Mouse (Mus musculus) heart, embryonic 16.5 days (tissue): ENCODE measurements around the gene Jph4. TPM values are rescaled to one million over a fixed set of nuclear protein-coding genes. Genes with fewer than 3 reads are reported as not detected.

Source experiments
- ATAC-seq: fragments of 200-750 bp; cut with Nextera tagmentation; replicated peaks from 2 replicates; pipeline ENCODE4 v1.8.0; 2017; ENCODE audit warnings: moderate number of reproducible peaks; ENCODE audit not compliant: insufficient read depth, low FRiP score; ENCODE audit errors: extremely low read depth
- H3K27ac ChIP-seq: fragments of 300-500 bp; sonication (generic); 2 replicates; pipeline ENCODE4 v1.5.1; 2014; ENCODE audit warnings: mild to moderate bottlenecking, low read length, control low read depth, moderate library complexity
- H3K27me3 ChIP-seq: fragments of 300-500 bp; sonication (generic); 2 replicates; pipeline ENCODE4 v1.6.1; 2014; ENCODE audit warnings: low read length, mixed read lengths; ENCODE audit not compliant: control insufficient read depth, insufficient read depth
- H3K36me3 ChIP-seq: fragments of 300-500 bp; sonication (generic); 2 replicates; pipeline ENCODE4 v1.6.1; 2014; ENCODE audit not compliant: control insufficient read depth, insufficient read depth
- H3K4me1 ChIP-seq: fragments of 300-500 bp; sonication (generic); 2 replicates; pipeline ENCODE4 v1.6.1; 2014; ENCODE audit warnings: low read length, mixed read lengths; ENCODE audit not compliant: control insufficient read depth, insufficient read depth
- H3K4me2 ChIP-seq: fragments of 300-500 bp; sonication (generic); 2 replicates; pipeline ENCODE4 v1.6.1; 2014; ENCODE audit warnings: low read depth, mild to moderate bottlenecking, control low read depth, low read length
- H3K4me3 ChIP-seq: fragments of 300-500 bp; sonication (generic); 2 replicates; pipeline ENCODE4 v1.5.1; 2014; ENCODE audit warnings: mild to moderate bottlenecking, control low read depth, low read length
- H3K9ac ChIP-seq: fragments of 300-500 bp; sonication (generic); 2 replicates; pipeline ENCODE4 v1.6.1; 2014; ENCODE audit warnings: low read length, control low read depth
- H3K9me3 ChIP-seq: fragments of 300-500 bp; sonication (generic); replicated peaks from 2 replicates; pipeline ENCODE4 v1.6.1; 2016; ENCODE audit warnings: low read length; ENCODE audit not compliant: control insufficient read depth
- WGBS: fragments of 180-500 bp; shearing (Covaris S2); extraction: QIAGEN DNeasy Blood & Tissue Kit; methylation state at CpG from one replicate; pipeline ENCODE4 v1.1.7; 2014; 5-methylcytosine and 5-hydroxymethylcytosine counted together
- polyA plus RNA-seq: library from polyadenylated mRNA; unstranded; fragments of >200 nt; fragmentation: Nextera tagmentation; extraction: Ambion mirVana; gene quantifications from 2 replicates; pipeline ENCODE4 v1.2.1, GENCODE M21; 2015

Gene Jph4
- polyA plus RNA-seq, 1 experiment from 2014 or later, result 0.25 TPM

DNA sequence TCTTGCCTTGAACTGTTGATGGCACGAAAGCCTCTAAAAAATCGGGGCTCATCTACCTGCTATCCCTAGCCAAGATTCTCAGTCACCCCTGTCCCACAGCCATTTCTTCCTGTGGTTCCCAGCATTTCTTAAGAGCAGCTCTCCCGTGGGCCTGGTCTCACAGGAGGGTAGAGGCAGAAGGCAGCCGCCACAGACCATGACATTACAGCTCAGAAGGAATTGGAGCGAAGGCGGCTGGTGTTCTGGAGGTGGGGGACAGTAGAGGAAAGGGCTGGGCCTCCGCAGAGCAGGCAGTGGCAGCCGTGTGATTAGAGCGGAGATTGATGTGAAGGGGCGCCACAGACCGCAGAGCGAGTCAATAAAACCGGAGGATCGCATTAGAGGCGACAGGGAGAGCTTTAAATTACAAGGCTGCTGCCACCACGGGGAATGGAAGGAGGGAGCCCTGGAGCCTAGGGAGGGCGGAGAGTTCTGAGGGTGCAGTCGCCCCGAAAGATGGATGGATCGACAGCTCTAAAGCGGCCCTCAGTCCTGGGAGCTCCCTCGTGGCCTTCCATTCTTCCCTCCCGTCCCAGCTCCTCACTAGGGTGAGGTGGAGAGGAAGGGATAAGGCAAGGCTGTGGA lies 38.3 kb downstream of the Jph4 start:
- Histone ChIP-seq H3K9me3 (no peaks in the 10 kb centered on the region), H3K4me3 (peak overlapping the region; percentile 9), H3K36me3 (no peaks in the 10 kb centered on the region), H3K27me3 (peaks cover 14% of the 10 kb centered on the region), H3K27ac (no peak overlapping the region), H3K9ac (peak overlapping the region; percentile 42), H3K4me2 (peak overlapping the region; percentile 49), H3K4me1 (peaks cover 15% of the 10 kb centered on the region)
- no peak for ATAC-seq
- WGBS, result 14% methylated on average over 23 of the region's 23 CpGs

GRCm38 (mm10) chr14:55077481-55078365 lies 39.0 kb downstream of the Jph4 start:
- no peak overlapping the region for H3K9ac ChIP-seq
- ATAC-seq, result no peak
- H3K4me1 ChIP-seq, result peaks cover 15% of the 10 kb centered on the region
- H3K27ac ChIP-seq, result no peak overlapping the region
- WGBS, result 28% methylated on average over 15 of the region's 15 CpGs
- no peaks in the 10 kb centered on the region for H3K36me3 ChIP-seq
- no peak overlapping the region for H3K4me3 ChIP-seq
- peaks cover 14% of the 10 kb centered on the region for H3K27me3 ChIP-seq
- H3K4me2 ChIP-seq, result no peak overlapping the region
- H3K9me3 ChIP-seq, result no peaks in the 10 kb centered on the region

- no peak overlapping the region for H3K4me2 ChIP-seq
- H3K4me1 ChIP-seq, result peaks cover 15% of the 10 kb centered on the region
- H3K9ac ChIP-seq, result no peak overlapping the region
- no peaks in the 10 kb centered on the region for H3K36me3 ChIP-seq
- peaks cover 14% of the 10 kb centered on the region for H3K27me3 ChIP-seq
- no peak overlapping the region for H3K4me3 ChIP-seq
- 52% methylated on average over 3 of the region's 3 CpGs for WGBS
- no peak overlapping the region for H3K27ac ChIP-seq
- H3K9me3 ChIP-seq, result no peaks in the 10 kb centered on the region
- no peak for ATAC-seq
Measured at GRCm38 (mm10) chr14:55076956-55077355, 39.8 kb downstream of the Jph4 start.

- Histone ChIP-seq H3K36me3 (no peaks in the 10 kb centered on the region), H3K4me2 (no peak overlapping the region), H3K27me3 (peaks cover 14% of the 10 kb centered on the region), H3K4me1 (peaks cover 15% of the 10 kb centered on the region), H3K9ac (no peak overlapping the region), H3K9me3 (no peaks in the 10 kb centered on the region), H3K4me3 (no peak overlapping the region), H3K27ac (no peak overlapping the region)
- no peak for ATAC-seq
- WGBS, result 35% methylated on average over 6 of the region's 6 CpGs
Measured at GRCm38 (mm10) chr14:55076224-55076623, 40.5 kb downstream of the Jph4 start.

DNA sequence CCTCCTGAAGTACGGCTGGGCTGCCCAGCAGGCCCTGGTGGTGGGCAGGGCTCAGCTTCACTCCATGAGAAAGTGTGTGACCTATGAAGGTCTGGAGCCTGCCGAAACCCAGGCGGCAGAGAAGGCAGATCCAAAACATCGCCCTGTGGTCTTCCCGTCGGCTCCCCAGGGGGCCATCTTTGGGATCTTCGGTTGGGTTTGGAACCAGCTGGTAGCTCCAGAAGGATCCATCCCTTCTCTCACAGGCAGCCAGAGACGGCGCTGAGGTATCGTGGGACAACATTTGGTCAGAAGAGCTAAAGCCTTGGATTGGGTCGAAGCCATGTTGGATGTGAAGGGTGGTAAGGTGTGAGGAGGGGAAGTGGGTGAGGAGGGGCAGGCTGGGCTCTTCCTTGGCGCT lies 42.3 kb downstream of the Jph4 start:
- H3K27ac ChIP-seq, result no peak overlapping the region
- 90% methylated on average over 12 of the region's 12 CpGs for WGBS
- no peaks in the 10 kb centered on the region for H3K36me3 ChIP-seq
- peaks cover 14% of the 10 kb centered on the region for H3K4me1 ChIP-seq
- no peak overlapping the region for H3K9ac ChIP-seq
- peaks cover 14% of the 10 kb centered on the region for H3K27me3 ChIP-seq
- H3K9me3 ChIP-seq, result no peaks in the 10 kb centered on the region
- no peak overlapping the region for H3K4me2 ChIP-seq
- no peak for ATAC-seq
- H3K4me3 ChIP-seq, result no peak overlapping the region

GRCm38 (mm10) chr14:55071756-55072155 lies 45.0 kb downstream of the Jph4 start:
- Histone ChIP-seq H3K4me2 (0 out of 2 replicates have a peak overlapping the region, but pooled peaks have one; percentile 31), H3K9ac (no peak overlapping the region)
- ATAC-seq, result no peak

GRCm38 (mm10) chr14:55066042-55066441 lies 50.7 kb downstream of the Jph4 start:
- 87% methylated on average over 8 of the region's 8 CpGs for WGBS
- ATAC-seq, result no peak
- H3K9ac ChIP-seq, result no peak overlapping the region
- no peak overlapping the region for H3K4me3 ChIP-seq
- H3K4me2 ChIP-seq, result no peak overlapping the region
- H3K27ac ChIP-seq, result no peak overlapping the region
- no peaks in the 10 kb centered on the region for H3K36me3 ChIP-seq
- no peaks in the 10 kb centered on the region for H3K9me3 ChIP-seq
- peaks cover 3% of the 10 kb centered on the region; the same call in 1 of the 2 replicates for H3K27me3 ChIP-seq
- peaks cover 8% of the 10 kb centered on the region for H3K4me1 ChIP-seq

More at GRCm38 (mm10) chr14:55071756-55072155, 45.0 kb downstream of the Jph4 start:
- no peaks in the 10 kb centered on the region for H3K27me3 ChIP-seq
- no peaks in the 10 kb centered on the region for H3K36me3 ChIP-seq
- H3K27ac ChIP-seq, result no peak overlapping the region
- peaks cover 2% of the 10 kb centered on the region for H3K4me1 ChIP-seq
- no peak overlapping the region for H3K4me3 ChIP-seq
- 29% methylated on average over 19 of the region's 19 CpGs for WGBS
- H3K9me3 ChIP-seq, result no peaks in the 10 kb centered on the region

- ATAC-seq, result no peak
- H3K4me3 ChIP-seq, result no peak overlapping the region
- H3K4me2 ChIP-seq, result no peak overlapping the region
- H3K9ac ChIP-seq, result no peak overlapping the region
- no peak overlapping the region for H3K27ac ChIP-seq
- no peaks in the 10 kb centered on the region for H3K36me3 ChIP-seq
- no peaks in the 10 kb centered on the region for H3K9me3 ChIP-seq
- WGBS, result 82% methylated on average over 13 of the region's 13 CpGs
- peaks cover 3% of the 10 kb centered on the region; the same call in 1 of the 2 replicates for H3K27me3 ChIP-seq
- H3K4me1 ChIP-seq, result peaks cover 8% of the 10 kb centered on the region
Measured at GRCm38 (mm10) chr14:55065391-55065790, 51.3 kb downstream of the Jph4 start.
